Mouse (Mus musculus) midbrain, embryonic 11.5 days (tissue): ENCODE results near the gene Josd2. TPM values are rescaled to one million over a fixed set of nuclear protein-coding genes. Genes with fewer than 3 reads are reported as not detected.
A peak's percentile ranks its signal among the peaks of the same experiment; 100 is the strongest.

Source experiments
- ATAC-seq: fragments of 200-750 bp; cut with Nextera tagmentation; 2 replicates; pipeline ENCODE4 v1.8.0; 2017; ENCODE audit warnings: moderate TSS enrichment, moderate library complexity; ENCODE audit not compliant: low FRiP score
- DNase-seq: peaks from one replicate; pipeline ENCODE4 v3.0.0; 2015; ENCODE audit warnings: low spot score; ENCODE audit errors: missing footprints
- H3K27ac ChIP-seq: fragments of 300-500 bp; sonication (generic); 2 replicates; pipeline ENCODE4 v1.5.1; 2014; ENCODE audit warnings: low read depth, low read length
- H3K27me3 ChIP-seq: fragments of 300-500 bp; sonication (generic); 2 replicates; pipeline ENCODE4 v1.6.1; 2014; ENCODE audit warnings: mild to moderate bottlenecking, low read length, moderate library complexity, mixed read lengths; ENCODE audit not compliant: control insufficient read depth, insufficient read depth
- H3K36me3 ChIP-seq: fragments of 300-500 bp; sonication (generic); 2 replicates; pipeline ENCODE4 v1.6.1; 2014; ENCODE audit warnings: mild to moderate bottlenecking, low read length, moderate library complexity, mixed read lengths; ENCODE audit not compliant: control insufficient read depth, insufficient read depth
- H3K4me1 ChIP-seq: fragments of 300-500 bp; sonication (generic); 2 replicates; pipeline ENCODE4 v1.6.1; 2014; ENCODE audit warnings: low read length; ENCODE audit not compliant: control insufficient read depth, insufficient read depth
- H3K4me2 ChIP-seq: fragments of 300-500 bp; sonication (generic); 2 replicates; pipeline ENCODE4 v1.6.1; 2014; ENCODE audit warnings: mild to moderate bottlenecking, moderate library complexity
- H3K4me3 ChIP-seq: fragments of 300-500 bp; sonication (generic); 2 replicates; pipeline ENCODE4 v1.5.1; 2014; ENCODE audit warnings: low read depth, low read length
- H3K9ac ChIP-seq: fragments of 300-500 bp; sonication (generic); 2 replicates; pipeline ENCODE4 v1.6.1; 2014; ENCODE audit warnings: low read length
- H3K9me3 ChIP-seq: fragments of 300-500 bp; sonication (generic); 2 replicates; pipeline ENCODE4 v1.6.1; 2016; ENCODE audit warnings: low read length; ENCODE audit not compliant: control insufficient read depth
- WGBS: fragments of 180-500 bp; shearing (Covaris S2); extraction: QIAGEN DNeasy Blood & Tissue Kit; methylation state at CpG from one replicate; pipeline ENCODE4 v1.1.7; 2014; 5-methylcytosine and 5-hydroxymethylcytosine counted together
- polyA plus RNA-seq: library from polyadenylated mRNA; unstranded; fragments of >200 nt; fragmentation: Nextera tagmentation; extraction: Ambion mirVana; gene quantifications from 2 replicates; pipeline ENCODE4 v1.2.1, GENCODE M21; 2014

Gene Josd2
- polyA plus RNA-seq = 49.4 and 55.8 TPM in 2 replicates

DNA sequence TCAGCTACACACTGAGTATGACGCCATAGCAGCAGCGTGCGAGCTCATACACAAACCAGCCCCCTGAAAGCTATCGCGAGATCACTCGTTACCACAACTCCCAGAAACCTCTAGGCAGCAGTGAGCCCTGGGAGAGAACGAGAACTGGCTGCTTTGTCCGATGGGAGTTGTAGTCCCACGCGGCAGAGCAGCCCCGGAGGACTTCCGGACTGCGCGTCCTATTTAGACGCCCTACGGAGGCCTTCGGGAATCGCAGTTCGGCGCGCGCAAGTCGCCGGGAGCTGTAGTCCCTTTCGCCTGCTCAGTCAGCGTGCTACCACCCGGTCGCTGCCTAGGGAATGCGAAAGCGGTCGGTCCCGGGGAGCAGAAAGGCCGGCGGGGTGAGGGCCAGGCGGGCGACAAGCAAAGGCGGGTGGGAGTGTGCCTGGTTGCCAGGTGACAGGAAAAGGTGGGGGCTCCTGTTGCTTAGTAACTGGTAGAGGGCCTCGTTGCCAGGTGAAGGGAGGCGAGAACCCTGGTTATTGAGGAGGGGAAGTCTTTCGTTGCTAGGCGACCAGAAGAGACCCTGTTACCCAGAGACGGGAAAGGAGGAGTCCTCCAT, at the start of gene Josd2:
Gene Josd2 (plus strand): TSS at position 170 of the 601 bp plus-strand sequence.
- Histone ChIP-seq H3K27ac (peak within 1 kb of the TSS; percentile 79), H3K4me2 (peak within 1 kb of the TSS; percentile 67), H3K4me3 (peak within 1 kb of the TSS; percentile 55), H3K27me3 (no peaks in the 10 kb centered on the region), H3K9me3 (no peaks in the 10 kb centered on the region), H3K9ac (peak within 1 kb of the TSS; percentile 72), H3K4me1 (peaks cover 28% of the 10 kb centered on the region), H3K36me3 (peaks cover 5% of the 10 kb centered on the region; the same call in 1 of the 2 replicates)
- DNase-seq (peak; percentile 98), ATAC-seq (peak; percentile 94)
- WGBS = under 1% methylated on average over 42 of the region's 42 CpGs

DNA sequence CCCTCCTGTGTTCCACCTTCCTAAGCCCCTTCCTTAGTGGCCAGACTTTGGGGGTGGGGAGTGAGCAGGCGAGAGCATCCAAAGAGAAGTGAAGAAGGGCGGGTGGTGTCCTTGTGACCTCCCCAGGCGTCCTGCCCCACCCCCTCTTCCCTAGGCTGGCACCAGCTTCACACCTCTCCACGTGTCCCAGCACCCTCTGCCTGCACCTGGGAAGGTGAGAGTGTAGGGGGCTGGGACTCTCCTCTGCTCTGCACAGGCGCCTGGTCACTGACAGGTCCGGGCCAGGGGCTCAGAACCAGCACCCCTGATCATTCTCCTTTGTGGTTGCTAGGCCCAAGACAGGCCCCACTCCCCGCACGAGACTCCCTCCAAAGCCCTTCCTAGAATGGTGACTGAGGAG, 40.1 kb upstream of the Josd2 start:
- ATAC-seq = peak; percentile 1; the same call in 1 of the 2 replicates
- no peaks in the 10 kb centered on the region for H3K27me3 ChIP-seq
- peak overlapping the region; percentile 55 for H3K9ac ChIP-seq
- H3K4me2 ChIP-seq = peak overlapping the region; percentile 40
- no peak for DNase-seq
- H3K9me3 ChIP-seq = no peaks in the 10 kb centered on the region
- H3K27ac ChIP-seq = peak overlapping the region; percentile 7; the same call in 1 of the 2 replicates
- H3K4me1 ChIP-seq = peaks cover 33% of the 10 kb centered on the region
- H3K4me3 ChIP-seq = no peak overlapping the region
- WGBS = 10% methylated on average over 8 of the region's 8 CpGs
- no peaks in the 10 kb centered on the region for H3K36me3 ChIP-seq

DNA sequence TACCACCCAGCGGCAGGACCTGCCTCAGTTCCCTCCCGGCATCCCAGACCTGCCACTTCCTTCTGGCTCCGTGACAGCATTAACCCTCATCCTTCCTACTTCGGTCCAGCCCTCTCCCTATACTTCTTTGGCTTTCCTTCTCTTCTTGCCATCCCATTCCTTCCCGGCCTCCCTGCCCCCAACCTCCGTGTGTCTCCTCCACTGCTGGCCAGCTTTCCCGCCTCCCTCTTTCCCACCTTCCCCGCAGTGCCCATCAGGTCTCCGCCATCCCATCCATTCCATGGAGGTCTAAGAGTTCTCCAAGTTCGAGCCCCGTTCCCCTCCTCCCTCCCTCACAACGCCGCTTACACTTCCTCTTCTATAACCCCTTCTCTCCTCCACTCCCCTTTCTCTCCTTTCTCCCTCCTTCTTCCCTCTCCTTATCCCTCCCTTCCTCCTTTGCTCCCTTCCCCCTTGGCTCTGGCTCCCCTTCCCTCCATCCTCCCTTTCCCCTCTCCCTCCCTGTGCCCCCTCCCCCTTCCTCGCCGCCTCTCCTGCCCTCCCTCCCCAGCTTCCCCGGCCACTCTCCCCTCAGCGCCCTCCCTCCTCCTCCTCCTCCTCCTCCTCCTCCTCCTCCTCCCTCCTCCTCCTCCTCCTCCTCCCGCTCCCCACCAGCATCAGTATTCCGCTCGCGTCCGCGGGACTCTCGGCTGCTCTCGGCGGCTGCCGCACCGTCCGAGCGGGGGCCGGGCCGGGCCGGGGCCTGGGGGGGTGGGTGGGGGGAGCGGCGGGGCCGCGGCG, 39.4 kb upstream of the Josd2 start:
- Histone ChIP-seq H3K4me1 (peaks cover 33% of the 10 kb centered on the region), H3K9ac (peak overlapping the region; percentile 92), H3K9me3 (no peaks in the 10 kb centered on the region), H3K27ac (peak overlapping the region; percentile 99), H3K36me3 (no peaks in the 10 kb centered on the region), H3K27me3 (no peaks in the 10 kb centered on the region), H3K4me2 (peak overlapping the region; percentile 86), H3K4me3 (peak overlapping the region; percentile 73)
- ATAC-seq = peak; percentile 49
- DNase-seq = peak; percentile 99
- 1% methylated on average over 15 of the region's 38 CpGs for WGBS

DNA sequence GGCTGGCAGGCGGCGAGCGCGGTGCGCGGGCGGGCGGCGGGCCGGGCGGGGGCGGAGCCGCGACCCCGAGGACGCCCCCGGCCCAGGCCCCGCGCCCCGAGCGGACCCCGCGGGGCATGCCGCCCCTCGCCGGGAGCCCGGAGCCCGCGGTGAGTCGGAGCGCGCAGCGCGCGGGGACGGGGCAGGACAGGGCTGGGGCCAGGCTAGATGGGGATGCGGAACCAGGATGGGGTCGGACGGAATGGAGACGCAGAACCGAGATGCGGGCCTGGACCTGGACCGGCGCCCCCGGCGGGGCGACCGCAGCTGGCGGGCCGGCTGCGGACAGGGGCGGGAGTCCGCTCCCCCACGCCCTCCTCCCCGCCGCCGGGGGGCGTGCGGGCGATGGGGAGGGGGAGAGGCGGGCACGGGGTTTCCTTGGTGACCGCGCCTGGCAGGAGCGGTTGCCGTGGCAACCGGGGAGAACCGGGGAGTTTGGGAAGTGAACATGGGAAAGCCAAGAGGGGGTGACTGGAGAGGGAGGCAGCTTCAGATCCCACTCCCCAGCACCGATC, 38.7 kb upstream of the Josd2 start, which contains the start of gene Lrrc4b:
Gene Lrrc4b (plus strand): TSS at position 51 of the 554 bp plus-strand sequence.
- H3K4me1 ChIP-seq = peaks cover 33% of the 10 kb centered on the region
- H3K4me2 ChIP-seq = peak within 1 kb of the TSS; percentile 86
- no peaks in the 10 kb centered on the region for H3K27me3 ChIP-seq
- DNase-seq (peak; percentile 99), ATAC-seq (peak; percentile 69)
- H3K27ac ChIP-seq = peak within 1 kb of the TSS; percentile 99
- peak within 1 kb of the TSS; percentile 92 for H3K9ac ChIP-seq
- peak within 1 kb of the TSS; percentile 73 for H3K4me3 ChIP-seq
- H3K9me3 ChIP-seq = no peaks in the 10 kb centered on the region
- no peaks in the 10 kb centered on the region for H3K36me3 ChIP-seq
- WGBS = under 1% methylated on average over 54 of the region's 69 CpGs

DNA sequence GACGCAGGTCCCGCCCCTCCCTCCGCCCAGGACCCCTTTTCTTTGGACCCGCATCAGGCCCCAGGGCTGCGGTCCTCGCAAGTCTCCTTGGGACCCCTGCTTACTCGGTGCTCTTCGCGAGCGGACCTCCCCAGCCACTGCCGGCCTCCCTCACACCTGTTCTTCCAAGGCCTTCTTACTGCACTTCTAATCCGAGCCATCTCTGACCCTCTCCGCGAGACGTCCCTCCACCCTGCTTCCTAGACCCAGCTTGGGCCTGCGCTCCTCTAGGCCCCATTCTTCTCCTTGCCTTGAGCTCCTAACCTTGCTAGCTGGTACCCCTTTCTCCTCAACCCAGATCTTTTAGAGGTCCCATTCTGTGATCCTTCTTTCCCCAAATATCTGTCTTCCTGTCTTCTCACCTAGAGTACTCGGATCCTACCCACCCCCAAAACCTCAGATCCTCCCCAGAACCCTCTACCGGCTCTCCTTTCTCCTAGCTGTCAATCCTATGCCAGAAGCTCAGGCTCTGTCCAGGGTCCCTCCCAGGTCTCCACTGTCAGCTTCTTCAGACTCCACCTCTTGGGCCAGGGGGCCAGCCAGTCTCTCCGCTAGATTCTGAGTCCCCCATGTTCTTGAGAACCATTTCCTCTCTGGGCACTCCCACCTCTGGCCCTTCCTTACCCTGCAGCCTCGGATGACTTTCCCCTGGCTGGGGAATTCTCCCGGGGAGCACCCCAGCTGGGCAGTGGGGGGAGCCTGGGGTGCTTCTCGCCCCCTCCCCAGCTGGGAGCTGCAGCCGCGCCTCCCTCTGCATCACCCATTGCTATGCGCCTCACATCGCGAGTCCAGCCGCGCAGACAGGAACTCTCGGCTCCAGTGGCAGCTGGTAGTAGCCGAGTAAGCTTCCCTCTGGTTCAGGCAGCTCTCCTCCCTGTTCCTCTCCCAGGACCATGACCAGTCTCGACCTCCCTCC, 38.0 kb upstream of the Josd2 start:
- 1% methylated on average over 30 of the region's 32 CpGs for WGBS
- H3K9me3 ChIP-seq = no peaks in the 10 kb centered on the region
- peak; percentile 17; the same call in 1 of the 2 replicates for ATAC-seq
- H3K4me1 ChIP-seq = peaks cover 33% of the 10 kb centered on the region
- no peaks in the 10 kb centered on the region for H3K27me3 ChIP-seq
- no peaks in the 10 kb centered on the region for H3K36me3 ChIP-seq
- H3K27ac ChIP-seq = peak overlapping the region; percentile 99
- DNase-seq = peak; percentile 95
- H3K4me2 ChIP-seq = peak overlapping the region; percentile 86
- H3K9ac ChIP-seq = peak overlapping the region; percentile 92
- peak overlapping the region; percentile 73 for H3K4me3 ChIP-seq

DNA sequence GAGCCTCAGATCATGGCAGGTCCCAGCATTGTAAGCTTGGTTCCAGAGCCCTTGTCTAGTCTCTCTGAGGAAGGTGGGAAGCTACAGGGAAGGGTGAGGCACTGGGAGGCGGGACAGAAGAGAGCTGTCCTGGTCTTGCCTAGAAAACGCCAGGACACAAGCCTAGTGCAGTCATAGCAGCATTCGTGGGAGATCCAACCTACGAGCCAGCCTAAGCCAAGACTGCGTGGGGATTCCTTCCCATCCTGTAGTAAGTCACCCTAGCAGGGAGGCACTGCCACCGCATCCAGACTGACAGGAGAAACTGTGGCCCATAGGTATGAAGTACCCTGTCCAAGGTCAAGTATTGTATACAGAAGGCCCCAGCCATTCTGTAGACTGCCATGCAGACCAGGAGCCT, 35.2 kb upstream of the Josd2 start:
- Histone ChIP-seq H3K4me2 (no peak overlapping the region), H3K27ac (no peak overlapping the region), H3K4me1 (peaks cover 32% of the 10 kb centered on the region), H3K9me3 (no peaks in the 10 kb centered on the region), H3K9ac (no peak overlapping the region), H3K4me3 (no peak overlapping the region), H3K36me3 (no peaks in the 10 kb centered on the region), H3K27me3 (no peaks in the 10 kb centered on the region)
- 77% methylated on average over 6 of the region's 6 CpGs for WGBS
- DNase-seq = no peak
- no peak for ATAC-seq

DNA sequence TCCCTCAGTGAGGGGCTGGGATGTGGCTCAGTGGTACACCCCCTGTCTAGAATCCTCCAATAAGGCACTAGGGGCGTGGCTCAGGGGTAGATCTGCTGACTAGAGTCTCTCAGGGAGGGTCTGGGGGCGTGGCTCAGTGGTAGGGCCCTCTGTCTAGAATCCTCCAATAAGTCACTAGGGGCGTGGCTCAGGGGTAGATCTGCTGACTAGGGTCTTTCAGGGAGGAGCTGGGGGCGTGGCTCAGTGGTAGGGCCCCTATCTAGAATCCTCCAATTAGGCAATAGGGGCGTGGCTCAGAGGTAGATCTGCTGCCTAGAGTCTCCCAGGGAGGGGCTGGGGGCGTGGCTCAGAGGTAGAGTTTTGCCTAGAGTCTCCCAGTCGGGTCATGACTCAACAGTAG, 34.4 kb upstream of the Josd2 start:
- WGBS = 6% methylated on average over 7 of the region's 7 CpGs
- no peaks in the 10 kb centered on the region for H3K36me3 ChIP-seq
- H3K27ac ChIP-seq = no peak overlapping the region
- no peaks in the 10 kb centered on the region for H3K27me3 ChIP-seq
- H3K9me3 ChIP-seq = no peaks in the 10 kb centered on the region
- H3K4me3 ChIP-seq = no peak overlapping the region
- peaks cover 25% of the 10 kb centered on the region for H3K4me1 ChIP-seq
- no peak overlapping the region for H3K9ac ChIP-seq
- H3K4me2 ChIP-seq = no peak overlapping the region
- DNase-seq = peak; percentile 90
- peak; percentile 30 for ATAC-seq

DNA sequence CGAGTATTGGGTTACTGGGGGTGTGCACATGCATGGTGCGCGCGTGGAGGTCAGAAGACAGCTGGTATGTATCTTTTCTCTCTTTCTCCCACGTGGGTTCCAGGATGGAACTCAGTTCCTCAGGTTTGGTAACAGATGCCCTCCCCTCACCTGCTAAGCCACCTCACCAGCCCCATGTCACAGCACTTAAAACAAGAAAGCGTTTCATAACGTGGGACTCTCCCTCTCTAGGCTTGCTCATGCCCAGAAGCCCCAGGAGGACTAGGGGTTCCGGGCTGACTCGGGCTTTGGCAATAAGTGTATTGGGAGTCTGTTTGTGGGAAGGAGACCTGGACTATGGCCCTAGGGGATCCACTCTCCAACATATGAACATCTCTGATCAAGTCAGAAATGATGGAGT, 33.7 kb upstream of the Josd2 start:
- H3K4me1 ChIP-seq = peaks cover 25% of the 10 kb centered on the region
- DNase-seq = no peak
- no peak overlapping the region for H3K4me2 ChIP-seq
- no peaks in the 10 kb centered on the region for H3K27me3 ChIP-seq
- no peak overlapping the region for H3K4me3 ChIP-seq
- 73% methylated on average over 9 of the region's 9 CpGs for WGBS
- H3K9me3 ChIP-seq = no peaks in the 10 kb centered on the region
- H3K36me3 ChIP-seq = no peaks in the 10 kb centered on the region
- no peak overlapping the region for H3K27ac ChIP-seq
- H3K9ac ChIP-seq = no peak overlapping the region
- ATAC-seq = no peak
